Mouse (Mus musculus): ENCODE measurements around the gene Mustn1.

The Mustn1 gene

GRCm38 (mm10) chr14:30930386-30930785 is 51.4 kb downstream of the Mustn1 start:
- ATAC-seq (ENCODE audit: insufficient number of reproducible peaks, low FRiP score, low TSS enrichment), result no peak
